Mouse (Mus musculus): ENCODE measurements around the gene Shisa8. TPM values are rescaled to one million over a fixed set of nuclear protein-coding genes. Genes with fewer than 3 reads are reported as not detected.

The Shisa8 gene
- polyA plus RNA-seq, 1 experiment from 2014 or later: 0.32 TPM

DNA sequence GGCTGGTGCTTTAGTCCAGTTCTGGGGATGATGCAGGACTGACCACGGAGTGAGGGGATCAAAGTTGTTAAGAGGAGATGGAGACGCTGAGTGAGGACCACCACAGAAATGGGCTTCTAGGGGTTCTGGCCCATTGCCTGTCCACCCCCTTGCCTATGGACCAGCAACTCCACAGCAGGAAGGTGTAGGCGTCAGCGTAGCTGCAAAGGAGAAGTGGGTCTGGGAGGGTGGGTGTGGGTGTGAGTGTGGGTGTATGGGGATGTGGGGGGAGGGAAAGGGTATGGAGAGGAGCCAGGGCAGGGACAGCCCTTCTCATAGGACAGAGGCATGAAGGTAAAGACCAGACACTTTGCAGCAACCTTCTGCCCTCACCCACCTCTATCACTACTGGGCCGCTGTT is 13.2 kb upstream of the Shisa8 start:
- ATAC-seq (replicated peaks; ENCODE audit: extremely low read depth, insufficient read depth, low FRiP score): no peak
- Histone ChIP-seq H3K27me3 (ENCODE audit: control insufficient read depth, insufficient read depth, low read length) (peaks cover 44% of the 10 kb centered on the region), H3K4me3 (ENCODE audit: low read length) (no peak overlapping the region), H3K4me2 (ENCODE audit: low read depth, low read length) (no peak overlapping the region), H3K4me1 (ENCODE audit: control insufficient read depth, insufficient read depth, low read length) (peaks cover 9% of the 10 kb centered on the region), H3K27ac (ENCODE audit: low read length) (no peak overlapping the region), H3K36me3 (ENCODE audit: control insufficient read depth, insufficient read depth) (no peaks in the 10 kb centered on the region), H3K9me3 (replicated peaks; ENCODE audit: control insufficient read depth, low read length) (no peaks in the 10 kb centered on the region), H3K9ac (ENCODE audit: low read length) (no peak overlapping the region)
- 74% methylated on average over 5 of the region's 5 CpGs for WGBS

- Histone ChIP-seq H3K9ac (ENCODE audit: low read length) (no peak overlapping the region), H3K4me2 (ENCODE audit: low read depth, low read length) (peak overlapping the region; percentile 72), H3K27me3 (ENCODE audit: control insufficient read depth, insufficient read depth, low read length) (peaks cover 44% of the 10 kb centered on the region), H3K27ac (ENCODE audit: low read length) (no peak overlapping the region), H3K4me1 (ENCODE audit: control insufficient read depth, insufficient read depth, low read length) (peaks cover 9% of the 10 kb centered on the region), H3K4me3 (ENCODE audit: low read length) (peak overlapping the region; percentile 48), H3K36me3 (ENCODE audit: control insufficient read depth, insufficient read depth) (no peaks in the 10 kb centered on the region), H3K9me3 (replicated peaks; ENCODE audit: control insufficient read depth, low read length) (no peaks in the 10 kb centered on the region)
- no peak for ATAC-seq (replicated peaks; ENCODE audit: extremely low read depth, insufficient read depth, low FRiP score)
- WGBS: 39% methylated on average over 7 of the region's 7 CpGs
Measured at GRCm38 (mm10) chr15:82224602-82225215, 12.1 kb upstream of the Shisa8 start.

DNA sequence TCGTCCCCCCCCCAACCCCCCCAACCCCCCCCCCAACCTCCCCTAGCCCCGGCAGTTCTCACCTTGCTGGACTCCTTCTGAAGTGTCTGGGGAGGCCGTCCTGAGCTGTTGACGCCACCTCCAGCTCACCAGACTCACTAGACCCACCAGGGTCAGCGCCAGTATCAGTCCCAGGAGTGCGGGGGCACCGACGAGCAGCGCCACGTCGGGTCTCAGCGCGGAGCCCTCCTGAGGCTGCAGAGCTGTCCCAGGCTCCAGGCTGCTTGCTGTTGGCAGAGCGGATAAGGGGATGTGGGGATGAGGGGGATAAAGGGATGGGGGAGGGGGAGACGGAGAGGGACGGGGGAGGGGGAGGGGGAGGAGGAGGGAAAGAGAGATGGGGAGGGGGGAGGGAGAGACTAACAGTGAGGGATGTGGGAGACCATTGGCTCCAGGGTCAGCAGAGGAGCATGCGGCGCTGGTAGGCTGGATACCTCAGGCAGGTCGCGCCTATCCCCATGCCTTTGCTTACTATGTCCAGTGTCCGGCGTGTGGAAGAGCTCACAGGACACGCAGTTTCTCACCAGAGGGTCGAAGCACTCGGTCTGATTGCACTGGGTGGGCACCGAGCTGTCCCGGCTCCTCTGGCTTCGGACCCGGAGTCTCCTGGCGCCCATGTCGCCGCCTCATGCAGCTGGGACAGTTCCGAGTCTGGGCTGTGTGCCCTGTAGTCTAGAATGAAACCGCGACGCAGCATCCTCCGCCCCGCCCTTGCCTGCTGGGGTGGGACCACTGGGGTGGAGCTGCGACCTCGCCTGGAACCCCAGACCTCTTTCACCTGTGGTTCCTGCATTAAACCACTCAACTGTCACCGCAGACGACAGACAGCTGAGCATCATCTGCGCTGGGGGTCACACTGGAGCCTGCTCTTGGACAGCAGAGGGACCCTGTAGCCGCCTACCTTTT is 11.3 kb upstream of the Shisa8 start, which contains the start of gene Tnfrsf13c:
Gene Tnfrsf13c (minus strand): TSS at position 713 of the 945 bp plus-strand sequence.
- no peak; the same call in 1 of the 2 replicates for ATAC-seq (replicated peaks; ENCODE audit: extremely low read depth, insufficient read depth, low FRiP score)
- H3K9ac ChIP-seq (ENCODE audit: low read length): peak within 1 kb of the TSS; percentile 43; the same call in 1 of the 2 replicates
- H3K36me3 ChIP-seq (ENCODE audit: control insufficient read depth, insufficient read depth): no peaks in the 10 kb centered on the region
- H3K4me3 ChIP-seq (ENCODE audit: low read length): peak within 1 kb of the TSS; percentile 48
- H3K27ac ChIP-seq (ENCODE audit: low read length): no peak within 1 kb of the TSS
- H3K27me3 ChIP-seq (ENCODE audit: control insufficient read depth, insufficient read depth, low read length): peaks cover 44% of the 10 kb centered on the region
- WGBS: 1% methylated on average over 42 of the region's 44 CpGs
- no peaks in the 10 kb centered on the region for H3K9me3 ChIP-seq (replicated peaks; ENCODE audit: control insufficient read depth, low read length)
- H3K4me2 ChIP-seq (ENCODE audit: low read depth, low read length): peak within 1 kb of the TSS; percentile 72
- H3K4me1 ChIP-seq (ENCODE audit: control insufficient read depth, insufficient read depth, low read length): peaks cover 9% of the 10 kb centered on the region

- Histone ChIP-seq H3K36me3 (ENCODE audit: control insufficient read depth, insufficient read depth) (no peaks in the 10 kb centered on the region), H3K4me1 (ENCODE audit: control insufficient read depth, insufficient read depth, low read length) (peaks cover 9% of the 10 kb centered on the region), H3K4me2 (ENCODE audit: low read depth, low read length) (no peak overlapping the region), H3K9ac (ENCODE audit: low read length) (no peak overlapping the region), H3K4me3 (ENCODE audit: low read length) (no peak overlapping the region), H3K27ac (ENCODE audit: low read length) (no peak overlapping the region), H3K27me3 (ENCODE audit: control insufficient read depth, insufficient read depth, low read length) (peaks cover 44% of the 10 kb centered on the region), H3K9me3 (replicated peaks; ENCODE audit: control insufficient read depth, low read length) (no peaks in the 10 kb centered on the region)
- ATAC-seq (replicated peaks; ENCODE audit: extremely low read depth, insufficient read depth, low FRiP score): no peak
- WGBS: 19% methylated on average over 7 of the region's 7 CpGs
Measured at GRCm38 (mm10) chr15:82223251-82223650, 10.6 kb upstream of the Shisa8 start.

GRCm38 (mm10) chr15:82221104-82221860 is 8.7 kb upstream of the Shisa8 start:
- Histone ChIP-seq H3K9ac (ENCODE audit: low read length) (no peak overlapping the region), H3K27ac (ENCODE audit: low read length) (no peak overlapping the region), H3K36me3 (ENCODE audit: control insufficient read depth, insufficient read depth) (no peaks in the 10 kb centered on the region), H3K4me2 (ENCODE audit: low read depth, low read length) (no peak overlapping the region), H3K4me3 (ENCODE audit: low read length) (no peak overlapping the region), H3K27me3 (ENCODE audit: control insufficient read depth, insufficient read depth, low read length) (peaks cover 56% of the 10 kb centered on the region), H3K9me3 (replicated peaks; ENCODE audit: control insufficient read depth, low read length) (no peaks in the 10 kb centered on the region), H3K4me1 (ENCODE audit: control insufficient read depth, insufficient read depth, low read length) (peaks cover 13% of the 10 kb centered on the region)
- no peak for ATAC-seq (replicated peaks; ENCODE audit: extremely low read depth, insufficient read depth, low FRiP score)
- 71% methylated on average over 14 of the region's 14 CpGs for WGBS

- WGBS: 69% methylated on average over 11 of the region's 12 CpGs
- no peaks in the 10 kb centered on the region for H3K36me3 ChIP-seq (ENCODE audit: control insufficient read depth, insufficient read depth)
- ATAC-seq (replicated peaks; ENCODE audit: extremely low read depth, insufficient read depth, low FRiP score): no peak
- no peak overlapping the region for H3K27ac ChIP-seq (ENCODE audit: low read length)
- H3K4me2 ChIP-seq (ENCODE audit: low read depth, low read length): no peak overlapping the region
- peaks cover 19% of the 10 kb centered on the region for H3K4me1 ChIP-seq (ENCODE audit: control insufficient read depth, insufficient read depth, low read length)
- H3K4me3 ChIP-seq (ENCODE audit: low read length): no peak overlapping the region
- no peak overlapping the region for H3K9ac ChIP-seq (ENCODE audit: low read length)
- H3K9me3 ChIP-seq (replicated peaks; ENCODE audit: control insufficient read depth, low read length): no peaks in the 10 kb centered on the region
- H3K27me3 ChIP-seq (ENCODE audit: control insufficient read depth, insufficient read depth, low read length): peaks cover 56% of the 10 kb centered on the region
Measured at GRCm38 (mm10) chr15:82220003-82220675, 7.5 kb upstream of the Shisa8 start.

GRCm38 (mm10) chr15:82218778-82219666 is 6.4 kb upstream of the Shisa8 start:
- no peak overlapping the region for H3K9ac ChIP-seq (ENCODE audit: low read length)
- 69% methylated on average over 26 of the region's 26 CpGs for WGBS
- peaks cover 56% of the 10 kb centered on the region for H3K27me3 ChIP-seq (ENCODE audit: control insufficient read depth, insufficient read depth, low read length)
- no peak for ATAC-seq (replicated peaks; ENCODE audit: extremely low read depth, insufficient read depth, low FRiP score)
- no peak overlapping the region for H3K4me2 ChIP-seq (ENCODE audit: low read depth, low read length)
- H3K27ac ChIP-seq (ENCODE audit: low read length): no peak overlapping the region
- H3K9me3 ChIP-seq (replicated peaks; ENCODE audit: control insufficient read depth, low read length): no peaks in the 10 kb centered on the region
- peaks cover 14% of the 10 kb centered on the region for H3K4me1 ChIP-seq (ENCODE audit: control insufficient read depth, insufficient read depth, low read length)
- no peaks in the 10 kb centered on the region for H3K36me3 ChIP-seq (ENCODE audit: control insufficient read depth, insufficient read depth)
- H3K4me3 ChIP-seq (ENCODE audit: low read length): no peak overlapping the region

GRCm38 (mm10) chr15:82217980-82218379 is 5.4 kb upstream of the Shisa8 start:
- Histone ChIP-seq H3K4me1 (ENCODE audit: control insufficient read depth, insufficient read depth, low read length) (peaks cover 10% of the 10 kb centered on the region), H3K27me3 (ENCODE audit: control insufficient read depth, insufficient read depth, low read length) (peaks cover 54% of the 10 kb centered on the region), H3K27ac (ENCODE audit: low read length) (no peak overlapping the region), H3K36me3 (ENCODE audit: control insufficient read depth, insufficient read depth) (no peaks in the 10 kb centered on the region), H3K4me2 (ENCODE audit: low read depth, low read length) (no peak overlapping the region), H3K4me3 (ENCODE audit: low read length) (no peak overlapping the region), H3K9me3 (replicated peaks; ENCODE audit: control insufficient read depth, low read length) (no peaks in the 10 kb centered on the region), H3K9ac (ENCODE audit: low read length) (no peak overlapping the region)
- WGBS: 47% methylated on average over 9 of the region's 9 CpGs
- ATAC-seq (replicated peaks; ENCODE audit: extremely low read depth, insufficient read depth, low FRiP score): no peak

Measured in heart, embryonic 16.5 days (tissue).